Mouse (Mus musculus) liver, embryonic 14.5 days (tissue): Measurements from ENCODE around the gene Zbed4.

ENCODE experiments used
- CTCF ChIP-seq: IDR thresholded peaks from 2 replicates; pipeline ENCODE4 v1.5.1; 2016; ENCODE audit warnings: antibody characterized with exemption, low read depth, control low read depth
- EP300 ChIP-seq: IDR thresholded peaks from 2 replicates; pipeline ENCODE4 v1.6.1; 2016; ENCODE audit warnings: antibody characterized with exemption, low read depth

DNA sequence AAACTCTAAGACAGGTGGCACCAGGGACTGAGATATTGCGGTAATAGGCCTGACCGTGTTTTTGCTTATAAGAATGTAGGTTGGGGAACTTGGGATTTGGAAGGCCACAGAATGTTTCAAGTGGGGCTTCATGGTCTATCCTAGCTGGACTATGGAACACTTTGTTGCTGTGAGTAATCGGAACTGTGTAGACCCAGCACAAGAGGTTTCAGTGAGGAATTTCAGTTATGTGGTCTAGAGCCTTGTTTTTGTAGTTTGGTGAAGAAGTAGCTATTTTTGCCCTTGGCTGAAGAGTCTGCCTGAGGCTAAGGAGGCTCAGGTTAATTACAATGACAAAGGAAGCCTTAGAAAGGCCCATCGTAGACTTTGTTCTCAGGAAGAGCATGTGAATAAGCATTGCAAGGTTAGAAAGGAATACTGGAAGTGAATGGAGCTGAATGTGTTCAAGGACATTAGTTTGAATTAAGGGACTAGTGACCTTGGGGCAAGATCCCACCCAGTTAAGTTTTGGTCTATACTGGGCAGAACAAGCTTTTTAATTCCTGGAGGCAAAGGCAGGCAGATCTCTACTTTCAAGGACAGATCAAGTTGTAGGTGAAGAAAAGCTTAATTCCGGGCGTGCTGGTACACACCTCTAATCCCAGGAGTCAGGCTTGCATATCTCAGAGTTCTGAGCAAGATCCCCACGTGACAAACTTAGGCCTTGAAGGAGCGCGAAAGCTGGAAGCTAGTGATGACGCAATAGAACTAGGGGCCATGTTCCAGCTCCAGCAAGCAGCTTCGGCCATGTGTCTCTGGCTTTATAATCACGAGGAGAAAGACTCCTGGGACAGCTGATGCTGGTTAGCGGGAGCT lies 42.6 kb upstream of the Zbed4 start:
- TF ChIP-seq CTCF (no peak), EP300 (no peak)
